Mouse (Mus musculus) heart, postnatal 0 days (tissue): ENCODE measurements around the gene Npat.

Source experiments
- CTCF ChIP-seq: IDR thresholded peaks from 2 replicates; pipeline ENCODE4 v1.5.1; 2016; ENCODE audit warnings: antibody characterized with exemption, control low read depth, low read depth
- EP300 ChIP-seq: IDR thresholded peaks from 2 replicates; pipeline ENCODE4 v1.6.1; 2016; ENCODE audit warnings: antibody characterized with exemption, low read depth

DNA sequence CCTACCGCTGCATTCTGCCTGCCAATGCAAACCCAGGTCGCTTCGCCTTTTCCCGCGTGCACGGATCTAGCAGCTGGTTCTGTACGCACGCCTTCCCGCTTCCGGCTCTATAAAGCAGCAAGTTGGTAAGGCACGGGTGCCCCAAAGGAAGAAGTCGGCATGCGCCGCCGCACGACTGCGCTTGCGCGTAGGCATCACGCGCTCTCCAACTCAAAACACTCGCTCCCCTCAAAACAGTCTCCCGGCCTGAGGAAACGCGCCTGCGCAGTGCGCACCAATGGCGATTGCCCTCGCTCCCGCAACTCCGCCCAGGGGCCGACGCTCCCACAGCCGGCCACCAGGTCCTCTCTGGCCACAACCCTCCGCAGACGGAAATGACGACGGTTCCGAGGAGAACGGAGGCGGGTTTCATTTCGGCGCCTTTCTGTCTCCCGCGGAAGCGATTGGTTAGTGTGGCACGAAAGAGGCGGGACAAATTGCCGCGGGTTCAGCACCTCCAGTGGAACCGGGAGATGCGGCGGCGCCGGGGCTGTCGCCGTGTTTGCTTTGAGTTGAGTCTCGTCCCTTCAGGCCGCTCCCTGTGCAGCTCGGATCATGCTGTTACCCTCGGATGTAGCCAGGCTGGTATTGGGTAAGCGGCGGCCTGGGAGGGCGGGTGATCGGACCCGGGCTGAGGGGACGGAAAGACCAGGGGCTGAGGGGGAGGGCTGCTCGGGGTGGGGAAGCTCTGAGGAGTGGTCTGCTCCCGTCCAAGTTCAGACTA, at the start of gene Npat, which contains the start of gene Atm:
- TF ChIP-seq CTCF (peak; percentile 22; the same call in 1 of the 2 replicates), EP300 (no peak)
